In genomic region chr14:111577470-111577869, GRCm38 (mm10) we compare ENCODE assay signal across 20 mouse cellular contexts.
DNase-seq lines count a peak whose midpoint lies in the region; ATAC-seq and TF ChIP-seq lines count a peak whose summit lies in the region.
"Had no signal": no experiment of that assay in that cellular context is flagged by ENCODE, and none has a peak within 500 bp of the region (broad histone marks: within the 10 kb centered on the region; RNA-seq: fewer than 3 reads in every experiment).

No protein-coding gene starts in this region.

- H3K4me3 ChIP-seq in G1E (ENCODE audit: low read depth, low read length), result no peak overlapping the region; the same call in 1 of the 2 replicates
- no peak overlapping the region for H3K4me3 ChIP-seq in MEL (ENCODE audit: control insufficient read depth in 1 of 2, insufficient read depth in 1 of 2, low read depth in 2 of 2, low read length in 2 of 2)

- no peaks in the 10 kb centered on the region for H3K27me3 ChIP-seq in G1E (ENCODE audit: insufficient read depth, low read length)
- no peaks in the 10 kb centered on the region for H3K27me3 ChIP-seq in MEL (ENCODE audit: control insufficient read depth in 1 of 2, insufficient read depth in 2 of 2, low read length in 2 of 2)
- H3K27me3 ChIP-seq: CH12.LX, Patski had no signal

- H3K4me1 ChIP-seq in G1E (ENCODE audit: insufficient read depth, low read depth, low read length), result peaks cover 50% of the 10 kb centered on the region
- H3K4me1 ChIP-seq in MEL (ENCODE audit: control insufficient read depth in 1 of 2, insufficient read depth in 2 of 2, low read length in 2 of 2), result peaks cover 0 to 8% of the 10 kb centered on the region in 2 experiments; a peak in 2 of 4 replicates

- no peak overlapping the region for H3K27ac ChIP-seq in MEL (ENCODE audit: control insufficient read depth, low read depth, low read length)

- ATAC-seq in G1E (ENCODE audit: extremely low read depth, insufficient number of reproducible peaks, low FRiP score, poor library complexity, severe bottlenecking), result peak; percentile 51
- no peak for ATAC-seq in erythroid progenitor cell, adult 5-6 weeks (replicated peaks; ENCODE audit: low FRiP score, poor library complexity, severe bottlenecking)
- ATAC-seq: activated CD4-positive, CD25-positive, alpha-beta regulatory T cell, adult 4 months; CD4-positive, CD25-positive, alpha-beta regulatory T cell, adult 4 months; Patski had no signal

- H3K9me3 ChIP-seq in G1E (replicated peaks) (no peaks in the 10 kb centered on the region), MEL (replicated peaks; ENCODE audit: insufficient read depth, low read length) (no peaks in the 10 kb centered on the region)

- no peak for TF ChIP-seq RAD21 in MEL (IDR thresholded peaks at IDR 0.05; ENCODE audit: low read depth, low read length)

- H3K36me3 ChIP-seq in G1E (replicated peaks) (no peaks in the 10 kb centered on the region), MEL (ENCODE audit: control insufficient read depth in 1 of 2, insufficient read depth in 2 of 2, low read length in 2 of 2) (peaks cover 0 to 9% of the 10 kb centered on the region in 2 experiments; a peak in 2 of 4 replicates)

- TF ChIP-seq CTCF in G1E (IDR thresholded peaks at IDR 0.05; ENCODE audit: low read depth, low read length) (no peak), MEL (IDR thresholded peaks at IDR 0.05 in 2 of 3, conservative IDR thresholded peaks at IDR 0.05 in 1 of 3; ENCODE audit: control insufficient read depth in 1 of 3, insufficient read depth in 1 of 3, low read depth in 2 of 3, low read length in 3 of 3, poor library complexity in 1 of 3, severe bottlenecking in 1 of 3) (no peak)

- H3K79me2 ChIP-seq in MEL (ENCODE audit: control insufficient read depth, insufficient read depth, low read length, poor library complexity), result no peaks in the 10 kb centered on the region

- DNase-seq in G1E (ENCODE audit: low spot score) (no peak), MEL (ENCODE audit: low read depth, low spot score) (peak; percentile 36)
- no peak for DNase-seq in layer of hippocampus, postnatal 14 days (ENCODE audit: low spot score in 2 of 2)
- DNase-seq: adrenal gland, adult 2 months; adrenal gland, adult 8-10 months; adrenal gland, postnatal 10 days; adrenal gland, postnatal 14 days; adrenal gland, postnatal 25 days; adrenal gland, postnatal 36 days; B cell, adult 2 months; cerebellum, adult 11 months; cerebellum, adult 11-12 months; cerebellum, adult 18-20 months; cerebellum, adult 2 months; cerebellum, adult 8-10 months had no signal

- peak; percentile 15 to 47; a peak in 3 of 4 replicates for TF ChIP-seq EP300 in MEL (IDR thresholded peaks at IDR 0.05; ENCODE audit: low read depth in 1 of 2, low read length in 2 of 2)

- TF ChIP-seq POLR2A in MEL (IDR thresholded peaks at IDR 0.05; ENCODE audit: control insufficient read depth in 1 of 2, insufficient read depth in 1 of 2, low read depth in 1 of 2, low read length in 2 of 2, poor library complexity in 1 of 2), result no peak

- H3K9ac ChIP-seq in MEL (ENCODE audit: control insufficient read depth, low read depth, low read length, poor library complexity, severe bottlenecking), result no peak overlapping the region

TF ChIP-seq in MEL, 35 proteins besides CTCF, POLR2A, EP300 and RAD21:
- TF ChIP-seq POLR2AphosphoS2 (IDR thresholded peaks at IDR 0.05; ENCODE audit: low read length) (no peak), UBTF (IDR thresholded peaks at IDR 0.05; ENCODE audit: borderline replicate concordance, insufficient read depth, low read depth, low read length) (no peak), TCF12 (IDR thresholded peaks at IDR 0.05; ENCODE audit: low read depth, low read length) (0 out of 2 replicates have a peak, but pooled peaks have one; percentile 11), USF2 (IDR thresholded peaks at IDR 0.05; ENCODE audit: borderline replicate concordance in 1 of 2, insufficient read depth in 1 of 2, low read depth in 1 of 2, low read length in 2 of 2) (no peak), ETS1 (IDR thresholded peaks at IDR 0.05; ENCODE audit: low read depth, low read length) (0 out of 2 replicates have a peak, but pooled peaks have one; percentile 19), BHLHE40 (IDR thresholded peaks at IDR 0.05; ENCODE audit: borderline replicate concordance, low read depth, low read length) (no peak), GATA1 (IDR thresholded peaks at IDR 0.05; ENCODE audit: low read depth, low read length) (peak; percentile 54), NELFE (IDR thresholded peaks at IDR 0.05; ENCODE audit: low read depth, low read length) (no peak), SIN3A (IDR thresholded peaks at IDR 0.05; ENCODE audit: low read length) (no peak), USF1 (IDR thresholded peaks at IDR 0.05; ENCODE audit: low read depth, low read length) (no peak), RCOR1 (IDR thresholded peaks at IDR 0.05; ENCODE audit: low read depth, low read length) (peak; percentile 78)
